Mouse (Mus musculus): ENCODE data around the gene Cd164l2. TPM values are rescaled to one million over a fixed set of nuclear protein-coding genes. Genes with fewer than 3 reads are reported as not detected.

The Cd164l2 gene
- total RNA-seq, 2 experiments from 2014 or later, result 7.3 to 7.7 TPM

DNA sequence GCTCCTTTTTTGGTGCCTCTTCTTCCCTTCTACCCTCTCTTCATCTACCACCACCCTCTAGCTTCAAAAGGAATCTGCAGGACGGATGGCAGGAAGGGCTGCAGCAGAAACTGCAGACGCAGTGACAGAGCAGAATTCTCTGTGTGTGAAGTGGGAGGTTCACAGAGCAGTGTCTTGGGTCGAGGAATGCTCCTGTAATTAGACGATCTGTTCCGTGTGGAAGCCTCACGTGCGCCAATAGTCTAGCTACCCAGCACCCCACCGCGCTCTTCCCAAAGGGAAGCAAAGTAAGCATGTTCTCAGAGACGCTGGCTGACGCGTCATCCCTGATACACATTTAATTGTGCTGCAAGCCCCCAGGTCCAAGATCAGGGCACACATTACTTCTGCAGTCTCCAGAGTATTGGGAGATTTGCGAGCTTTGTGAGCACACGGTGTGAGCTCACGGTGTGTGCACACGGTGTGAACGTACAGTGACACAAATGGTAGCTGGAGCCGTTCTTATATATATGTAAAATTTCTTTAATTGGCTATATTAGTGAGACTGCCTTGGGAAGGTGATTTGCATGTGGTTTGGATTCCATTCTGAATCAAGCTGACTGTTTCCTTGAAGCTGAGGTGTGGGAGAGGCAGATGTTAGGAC is 35.0 kb upstream of the Cd164l2 start:
- Histone ChIP-seq H3K4me3 (peak overlapping the region; percentile 20), H3K27ac (peak overlapping the region; percentile 79)
- peak in 1 of 2 experiments; percentile 36 for DNase-seq (ENCODE audit: extremely low spot score in 1 of 2, low spot score in 2 of 2)
- intact Hi-C loops (cut with DNase I), result no loop called here
- TF ChIP-seq CTCF (IDR thresholded peaks at IDR 0.05), result no peak

DNA sequence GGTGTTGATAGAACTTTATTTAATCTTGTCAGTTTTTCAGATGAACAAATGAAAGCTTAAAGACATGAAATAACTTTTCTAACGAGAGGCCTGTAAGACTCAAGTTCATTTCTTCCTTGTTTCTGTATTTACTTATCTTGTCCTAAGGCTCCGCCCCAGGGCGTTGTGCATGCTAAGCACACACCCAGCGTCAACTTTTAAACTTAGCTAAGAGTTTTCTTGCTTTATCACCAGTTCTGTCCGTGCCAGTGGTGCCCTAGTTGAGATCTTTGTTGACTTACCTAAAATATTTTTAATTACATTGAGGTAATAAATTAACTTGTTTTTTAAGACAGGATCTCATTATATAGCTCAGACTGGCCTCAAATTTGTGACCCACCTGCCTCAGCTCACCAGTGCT is 33.6 kb upstream of the Cd164l2 start:
- TF ChIP-seq CTCF (IDR thresholded peaks at IDR 0.05), result no peak
- intact Hi-C loops (cut with DNase I), result no loop called here

DNA sequence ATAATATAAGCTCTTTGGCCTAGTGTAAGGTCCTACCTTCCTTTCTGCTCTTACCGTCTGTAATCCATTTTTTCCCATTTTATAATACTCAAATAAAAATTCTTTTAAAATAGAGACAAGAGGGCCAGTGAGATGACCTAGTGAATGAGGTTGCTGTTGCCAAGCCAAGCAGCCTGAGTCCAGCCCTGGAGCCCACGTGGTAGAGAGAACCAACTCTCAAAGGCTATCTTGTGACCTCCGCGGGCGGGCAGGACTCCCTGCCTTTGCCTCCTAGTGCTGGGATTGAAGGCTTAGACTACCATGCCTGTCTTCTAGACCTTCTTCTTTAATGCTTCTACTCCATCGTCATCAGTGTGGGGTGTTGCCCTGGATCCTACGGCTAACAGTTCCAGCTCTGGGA is 32.7 kb upstream of the Cd164l2 start:
- intact Hi-C loops (cut with DNase I), result no loop called here
- DNase-seq (ENCODE audit: extremely low spot score in 1 of 2, low spot score in 2 of 2), result no peak
- Histone ChIP-seq H3K4me3 (no peak overlapping the region), H3K27ac (no peak overlapping the region)
- no peak for TF ChIP-seq CTCF (IDR thresholded peaks at IDR 0.05)

More for the DNA sequence above, 33.6 kb upstream of the Cd164l2 start:
- no peak overlapping the region for H3K4me3 ChIP-seq
- no peak overlapping the region for H3K27ac ChIP-seq
- no peak for DNase-seq (ENCODE audit: extremely low spot score in 1 of 2, low spot score in 2 of 2)

DNA sequence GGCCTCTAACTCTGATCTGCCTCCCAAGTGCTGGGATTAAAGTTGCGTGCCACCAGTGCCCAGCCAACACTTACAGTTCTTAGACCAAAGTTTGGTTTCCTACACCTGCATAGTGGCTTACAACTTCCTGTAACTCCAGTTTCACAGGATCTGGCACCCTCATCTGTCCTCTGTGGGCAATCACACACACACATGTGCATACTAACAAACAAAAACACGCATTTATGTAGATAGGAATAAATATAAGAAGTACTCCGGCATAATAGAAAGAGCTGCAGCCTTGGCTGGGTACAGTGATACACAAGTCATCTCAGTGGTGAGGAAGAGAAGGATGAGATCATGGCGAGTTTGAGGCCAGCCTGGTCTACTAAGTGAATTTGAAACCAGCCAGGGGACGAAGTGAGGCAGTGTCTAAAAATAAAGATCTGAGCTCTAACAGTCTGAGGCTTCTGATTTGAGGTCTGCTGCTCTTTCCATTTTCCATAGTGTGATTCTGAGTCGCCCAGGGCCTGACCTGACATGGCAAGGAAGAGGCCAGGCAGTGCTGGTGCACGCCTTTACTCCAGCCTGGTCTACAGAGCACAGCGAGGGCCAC is 29.4 kb upstream of the Cd164l2 start:
- TF ChIP-seq CTCF (IDR thresholded peaks at IDR 0.05), result no peak
- Histone ChIP-seq H3K4me3 (no peak overlapping the region), H3K27ac (no peak overlapping the region)
- no peak for DNase-seq (ENCODE audit: extremely low spot score in 1 of 2, low spot score in 2 of 2)
- intact Hi-C loops (cut with DNase I), result no loop called here

DNA sequence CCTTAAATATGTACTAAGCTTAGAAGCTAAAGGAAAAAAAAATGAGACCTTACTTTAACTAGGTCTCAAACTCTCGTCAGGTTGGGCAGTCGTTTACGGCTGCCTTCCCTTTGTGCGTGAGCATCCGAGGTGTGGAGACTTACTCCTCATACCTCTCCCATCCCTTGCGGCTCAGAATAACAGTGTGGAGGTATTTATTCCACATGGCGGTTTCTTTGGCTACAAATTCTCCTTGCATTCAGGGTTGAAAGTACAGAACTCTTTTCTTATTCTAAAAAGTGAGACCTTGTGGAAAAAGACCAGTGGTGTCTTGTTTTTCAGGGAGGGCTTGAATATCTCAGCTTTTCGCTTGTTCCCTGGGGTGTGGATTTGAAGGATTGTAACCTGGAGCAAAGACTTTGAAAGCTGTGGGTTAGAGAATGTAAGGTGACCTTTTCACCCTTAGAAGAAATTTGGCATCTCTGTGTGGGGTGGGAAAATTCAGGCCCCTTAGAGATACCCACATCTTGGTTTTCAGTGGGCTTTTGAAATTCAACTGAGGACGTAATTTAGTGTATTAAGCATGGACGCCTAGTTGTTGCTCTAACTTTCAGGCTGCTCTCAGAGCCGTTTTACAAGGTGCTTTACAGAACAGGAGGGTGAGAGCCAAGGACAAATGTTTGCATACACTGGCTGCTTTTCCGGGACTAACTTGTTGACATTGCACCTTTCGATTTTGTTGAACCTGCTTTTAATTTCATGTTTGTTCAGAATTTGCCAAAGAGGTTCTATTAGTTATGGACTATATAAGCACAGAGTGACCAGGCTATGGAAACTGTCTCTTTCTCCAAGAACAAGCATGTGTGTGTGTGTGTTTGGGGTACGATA is 27.7 kb upstream of the Cd164l2 start:
- TF ChIP-seq CTCF (IDR thresholded peaks at IDR 0.05), result no peak
- Histone ChIP-seq H3K27ac (no peak overlapping the region), H3K4me3 (no peak overlapping the region)
- DNase-seq (ENCODE audit: extremely low spot score in 1 of 2, low spot score in 2 of 2), result no peak
- intact Hi-C loops (cut with DNase I), result no loop called here

DNA sequence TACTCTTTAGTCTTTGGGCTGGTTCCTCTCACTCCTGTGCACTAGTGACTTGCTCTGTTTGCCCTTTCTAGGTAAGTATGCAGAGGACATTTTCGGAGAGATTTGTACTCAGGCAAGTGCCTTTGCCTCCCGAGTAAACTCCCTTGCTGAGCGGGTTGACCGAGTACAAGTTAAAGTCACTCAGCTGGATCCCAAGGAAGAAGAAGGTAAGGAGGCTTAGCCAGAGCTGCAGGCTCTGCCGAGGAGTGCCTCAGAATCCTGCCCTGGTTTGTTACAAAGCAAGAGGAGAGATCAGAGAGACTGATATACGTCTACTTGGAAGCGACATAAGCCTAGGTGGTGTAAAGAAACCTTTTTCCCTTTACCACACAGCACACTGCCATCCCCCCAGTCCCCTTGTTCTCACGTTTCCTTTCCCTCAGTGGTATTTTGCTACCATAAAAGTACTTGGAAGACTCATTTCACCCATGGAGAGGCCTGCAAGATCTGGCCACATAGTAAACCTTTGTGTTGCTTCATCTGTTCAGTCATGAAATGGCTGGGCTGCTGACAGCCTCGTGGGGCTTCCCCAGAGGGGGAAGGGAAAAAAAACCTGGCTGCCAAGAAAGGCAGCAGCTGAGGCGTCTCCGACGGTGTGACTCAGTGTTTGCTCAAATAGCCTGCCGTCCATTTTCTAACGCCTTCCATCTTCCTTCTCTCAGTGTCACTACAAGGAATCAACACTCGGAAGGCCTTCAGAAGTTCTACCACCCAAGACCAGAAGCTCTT is 26.8 kb upstream of the Cd164l2 start:
- intact Hi-C loops (cut with DNase I), result no loop called here
- no peak overlapping the region for H3K4me3 ChIP-seq
- no peak for TF ChIP-seq CTCF (IDR thresholded peaks at IDR 0.05)
- no peak overlapping the region; the same call in 1 of the 2 replicates for H3K27ac ChIP-seq
- DNase-seq (ENCODE audit: extremely low spot score in 1 of 2, low spot score in 2 of 2), result no peak

DNA sequence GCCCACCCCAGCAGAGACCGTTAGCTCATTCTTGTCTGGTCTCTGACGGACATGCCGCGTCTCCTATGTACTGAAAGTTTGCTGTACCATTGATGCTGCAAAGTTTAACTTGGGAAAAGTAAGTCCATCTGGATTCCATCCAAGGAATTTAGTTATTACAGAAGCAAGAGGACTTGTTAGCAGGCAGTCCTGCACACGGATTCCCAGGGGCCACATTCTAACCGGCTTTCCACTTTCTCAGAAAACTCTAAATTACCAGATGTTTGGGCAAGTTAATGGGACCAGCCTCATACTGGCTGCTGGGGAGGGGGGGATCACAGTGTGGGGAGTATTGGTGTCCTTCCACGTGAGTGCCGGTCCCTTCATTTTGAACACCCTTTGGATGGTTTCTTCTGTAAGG is 26.0 kb upstream of the Cd164l2 start:
- no peak overlapping the region for H3K4me3 ChIP-seq
- no peak for DNase-seq (ENCODE audit: extremely low spot score in 1 of 2, low spot score in 2 of 2)
- no peak overlapping the region for H3K27ac ChIP-seq
- intact Hi-C loops (cut with DNase I), result no loop called here
- TF ChIP-seq CTCF (IDR thresholded peaks at IDR 0.05), result no peak

DNA sequence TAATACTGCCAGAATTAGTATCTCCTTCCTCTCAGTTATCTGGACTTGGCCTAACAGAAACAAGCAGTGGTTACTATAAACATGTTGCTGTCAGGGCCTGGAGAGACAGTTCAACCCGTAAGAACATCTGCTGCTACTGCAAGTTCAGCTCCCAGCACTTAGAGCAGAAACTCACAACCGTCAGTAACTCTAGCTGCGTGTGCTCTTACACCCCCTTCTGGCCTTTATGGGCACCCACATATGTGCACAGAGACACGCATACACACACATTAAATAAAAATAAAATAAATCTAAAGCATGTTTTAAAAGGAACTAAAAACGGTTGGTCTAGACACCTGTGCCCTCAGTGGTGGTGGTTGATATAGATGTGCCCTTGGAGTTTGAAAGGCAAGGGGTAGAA is 25.1 kb upstream of the Cd164l2 start:
- Histone ChIP-seq H3K27ac (no peak overlapping the region), H3K4me3 (no peak overlapping the region)
- TF ChIP-seq CTCF (IDR thresholded peaks at IDR 0.05), result no peak; the same call in 1 of the 2 replicates
- intact Hi-C loops (cut with DNase I), result no loop called here
- no peak for DNase-seq (ENCODE audit: extremely low spot score in 1 of 2, low spot score in 2 of 2)

DNA sequence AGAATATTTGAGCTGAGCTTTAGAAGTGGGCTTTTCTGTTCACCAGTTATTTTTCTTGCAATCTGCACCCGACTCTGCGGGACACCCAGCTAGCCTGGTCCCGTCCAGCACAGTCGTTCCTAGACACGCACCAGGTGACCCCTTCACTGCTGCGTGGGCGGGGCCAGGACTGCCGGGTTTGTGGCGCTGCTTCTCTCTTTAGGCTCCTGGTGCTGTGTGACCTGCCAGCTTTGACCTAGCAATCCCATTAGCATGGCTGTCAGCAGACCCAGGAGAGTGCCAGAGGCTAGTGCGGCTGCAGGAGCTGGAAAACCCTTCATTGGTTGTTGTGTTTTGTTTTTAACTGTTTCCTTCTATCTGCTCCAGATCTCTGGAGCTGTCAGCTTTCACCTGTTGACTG is 22.5 kb upstream of the Cd164l2 start:
- no peak overlapping the region for H3K27ac ChIP-seq
- intact Hi-C loops (cut with DNase I), result no loop called here
- no peak overlapping the region for H3K4me3 ChIP-seq
- no peak for DNase-seq (ENCODE audit: extremely low spot score in 1 of 2, low spot score in 2 of 2)
- no peak for TF ChIP-seq CTCF (IDR thresholded peaks at IDR 0.05)

DNA sequence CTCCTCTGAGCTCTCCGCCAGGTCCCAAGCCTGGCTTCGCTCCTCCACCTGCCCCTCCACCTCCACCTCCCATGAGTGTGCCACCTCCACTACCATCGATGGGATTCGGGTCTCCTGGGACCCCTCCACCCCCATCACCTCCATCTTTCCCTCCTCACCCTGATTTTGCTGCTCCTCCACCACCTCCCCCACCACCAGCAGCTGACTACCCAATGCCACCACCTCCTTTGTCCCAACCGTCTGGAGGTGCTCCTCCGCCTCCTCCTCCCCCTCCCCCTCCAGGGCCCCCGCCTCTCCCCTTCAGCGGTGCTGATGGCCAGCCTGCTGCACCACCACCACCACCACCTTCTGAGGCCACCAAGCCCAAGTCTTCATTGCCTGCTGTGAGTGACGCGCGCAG is 17.4 kb upstream of the Cd164l2 start:
- DNase-seq (ENCODE audit: extremely low spot score in 1 of 2, low spot score in 2 of 2), result no peak
- H3K27ac ChIP-seq, result no peak overlapping the region
- intact Hi-C loops (cut with DNase I), result no loop called here
- no peak overlapping the region for H3K4me3 ChIP-seq
- TF ChIP-seq CTCF (IDR thresholded peaks at IDR 0.05), result no peak

DNA sequence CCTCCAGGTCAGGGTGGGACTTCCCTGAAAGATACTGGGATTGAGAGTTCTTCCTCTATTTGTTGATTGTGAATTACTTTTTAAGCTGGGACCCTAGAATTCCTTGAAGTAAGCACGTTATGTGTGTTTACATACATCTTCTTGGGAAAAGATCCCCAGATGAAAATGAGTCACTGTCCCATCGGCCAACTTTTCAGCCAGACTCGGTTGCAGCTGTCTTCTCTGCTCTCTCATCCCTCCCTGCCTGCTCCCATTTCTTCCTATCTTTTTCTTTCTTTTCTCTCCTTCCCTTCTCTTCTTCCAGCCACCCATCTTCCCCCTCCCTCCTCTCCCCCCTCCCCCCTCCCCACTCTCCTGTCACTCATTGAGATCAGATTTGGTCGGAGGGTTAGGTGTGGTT is 16.9 kb upstream of the Cd164l2 start:
- no peak overlapping the region for H3K4me3 ChIP-seq
- intact Hi-C loops (cut with DNase I), result loop anchor here (5.0 kb wide), 1 partner anchor 63 kb away; the partner anchor contains the start of gene Wasf2
- H3K27ac ChIP-seq, result no peak overlapping the region
- DNase-seq (ENCODE audit: extremely low spot score in 1 of 2, low spot score in 2 of 2), result no peak
- TF ChIP-seq CTCF (IDR thresholded peaks at IDR 0.05), result no peak

All from left cerebral cortex, adult 2 months (tissue).